Mouse (Mus musculus): ENCODE results near the gene Msln.

The Msln gene

GRCm38 (mm10) chr17:25754241-25754640 lies at the start of gene Msln:
Msln (minus strand) TSS chr17:25754378.
- no peak for DNase-seq

GRCm38 (mm10) chr17:25802825-25803517 lies 48.8 kb upstream of the Msln start:
- no peak for DNase-seq

- peak; percentile 81 to 84 for DNase-seq
Measured at GRCm38 (mm10) chr17:25801029-25801428, 46.9 kb upstream of the Msln start.

- peak; percentile 83 to 84 for DNase-seq
Measured at GRCm38 (mm10) chr17:25796951-25797369, 42.8 kb upstream of the Msln start, which contains the start of gene Metrn. Metrn (minus strand) TSS chr17:25797136.

GRCm38 (mm10) chr17:25796211-25796771 lies 42.1 kb upstream of the Msln start:
- no peak for DNase-seq

GRCm38 (mm10) chr17:25795609-25796092 lies 41.5 kb upstream of the Msln start, which contains the start of gene AC134908.4:
AC134908.4 (minus strand) TSS chr17:25795659.
- no peak for DNase-seq

GRCm38 (mm10) chr17:25794998-25795397 lies 40.8 kb upstream of the Msln start:
- no peak for DNase-seq

GRCm38 (mm10) chr17:25794197-25794596 lies 40.0 kb upstream of the Msln start:
- DNase-seq: no peak

- peak; percentile 70 to 74 for DNase-seq
Measured at GRCm38 (mm10) chr17:25792615-25793014, 38.4 kb upstream of the Msln start, which contains the start of gene Fam173a. Fam173a (minus strand) TSS chr17:25792901.

GRCm38 (mm10) chr17:25791843-25792527 lies 37.8 kb upstream of the Msln start:
- DNase-seq: peak; percentile 90 to 91

- no peak for DNase-seq
Measured at GRCm38 (mm10) chr17:25791320-25791842, 37.2 kb upstream of the Msln start.

- no peak for DNase-seq
Measured at GRCm38 (mm10) chr17:25786781-25787504, 32.8 kb upstream of the Msln start.

GRCm38 (mm10) chr17:25786280-25786679 lies 32.1 kb upstream of the Msln start, which contains the start of gene Ccdc78:
Ccdc78 (plus strand) TSS chr17:25786580.
- DNase-seq: no peak

GRCm38 (mm10) chr17:25785281-25785745 lies 31.1 kb upstream of the Msln start, which contains the start of gene Haghl:
Haghl (minus strand) TSS chr17:25785673.
- DNase-seq: peak; percentile 93 to 94

GRCm38 (mm10) chr17:25783861-25784574 lies 29.8 kb upstream of the Msln start:
- no peak for DNase-seq

GRCm38 (mm10) chr17:25783086-25783485 lies 28.9 kb upstream of the Msln start:
- no peak for DNase-seq

- no peak for DNase-seq
Measured at GRCm38 (mm10) chr17:25781339-25781738, 27.2 kb upstream of the Msln start.

GRCm38 (mm10) chr17:25777948-25778347 lies 23.8 kb upstream of the Msln start:
- no peak for DNase-seq

- no peak for DNase-seq
Measured at GRCm38 (mm10) chr17:25775318-25776062, 21.3 kb upstream of the Msln start.

GRCm38 (mm10) chr17:25773549-25774120 lies 19.5 kb upstream of the Msln start, which contains the start of gene Narfl:
Narfl (plus strand) TSS chr17:25773776.
- DNase-seq: peak; percentile 97

All from B cell, adult 2 months (primary cell).